Mouse (Mus musculus) thymus, postnatal 0 days (tissue): ENCODE results near the gene Pcp2. TPM values are rescaled to one million over a fixed set of nuclear protein-coding genes. Genes with fewer than 3 reads are reported as not detected.

Experiments
- DNase-seq: peaks from one replicate; pipeline ENCODE4 v3.0.0-alpha.2; 2015; ENCODE audit warnings: low spot score
- polyA plus RNA-seq: library from polyadenylated mRNA; unstranded; fragments of >200 nt; fragmentation: Nextera tagmentation; extraction: Ambion mirVana; gene quantifications from 2 replicates; pipeline ENCODE4 v1.2.1, GENCODE M21; 2015

The Pcp2 gene
- polyA plus RNA-seq: 0.31 and 0.42 TPM in 2 replicates

DNA sequence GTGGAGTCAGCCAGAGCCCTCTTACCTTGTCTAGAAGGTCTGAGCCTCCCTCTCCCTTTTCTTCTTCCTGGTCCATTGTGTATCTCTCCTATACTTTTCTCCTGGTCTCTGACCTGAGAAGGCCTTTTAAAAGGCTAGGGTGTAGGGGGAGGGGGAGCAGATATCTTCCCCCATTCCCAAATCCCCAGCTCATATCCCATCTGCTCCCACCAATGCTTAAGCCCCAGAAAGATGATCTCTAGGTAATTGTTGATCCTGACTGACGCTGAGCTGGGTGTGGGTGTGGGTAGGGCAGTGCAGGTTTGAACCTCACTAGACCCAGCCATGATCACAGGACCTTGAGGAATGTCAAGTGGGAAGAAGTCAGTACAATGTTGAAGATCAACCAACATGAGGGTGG, at the start of gene Pcp2:
Gene Pcp2, minus strand, starts transcription at position 101 of the 400 bp plus-strand sequence.
- no peak for DNase-seq

DNA sequence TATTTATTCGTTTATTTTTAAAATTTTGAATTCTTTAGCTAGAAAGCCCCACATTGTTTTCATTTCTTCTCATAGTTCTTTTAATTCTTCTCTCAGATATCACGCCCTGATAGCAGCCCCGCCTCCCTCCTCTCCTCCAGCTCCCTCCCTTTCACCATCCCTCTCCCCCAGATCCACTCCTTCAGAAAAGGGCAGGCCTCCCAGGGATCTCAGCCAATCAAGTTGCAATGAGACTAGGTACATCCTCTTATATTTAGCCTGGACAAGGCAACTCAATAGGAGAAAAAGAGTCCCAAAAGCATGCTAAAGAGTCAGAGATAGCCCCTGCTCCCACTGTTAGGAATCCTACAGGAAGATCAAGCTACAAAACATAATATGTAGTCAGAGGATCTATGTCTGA, 49.3 kb upstream of the Pcp2 start:
- DNase-seq: no peak

DNA sequence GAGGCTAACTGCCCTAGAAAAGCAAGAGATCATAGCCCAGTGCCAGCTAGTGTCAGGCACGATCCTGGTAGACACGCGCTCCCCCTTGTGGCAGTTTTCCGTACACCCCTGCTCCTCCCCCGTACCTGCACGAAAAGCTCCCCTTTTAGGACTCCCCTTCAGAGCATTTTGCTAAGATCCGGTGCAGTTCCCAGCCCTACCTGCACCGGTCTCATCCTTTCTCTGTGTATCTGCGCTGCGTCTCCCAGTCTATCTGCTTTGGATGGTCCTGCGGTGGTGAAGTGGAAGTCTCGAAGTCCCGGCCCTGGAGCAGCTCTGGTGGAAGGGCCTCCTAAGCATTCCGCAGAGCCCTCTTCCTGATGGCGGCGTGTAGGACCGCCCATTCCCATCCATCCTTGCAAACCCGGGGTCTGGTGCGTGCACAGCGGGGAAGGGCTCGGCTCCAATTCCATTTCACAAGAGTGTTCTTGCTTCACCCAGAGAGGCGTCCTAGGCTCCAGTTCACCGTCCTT, 46.7 kb upstream of the Pcp2 start, which contains the start of gene Fcor:
Gene Fcor, minus strand, starts transcription at position 383 of the 512 bp plus-strand sequence.
- DNase-seq: peak; percentile 88

DNA sequence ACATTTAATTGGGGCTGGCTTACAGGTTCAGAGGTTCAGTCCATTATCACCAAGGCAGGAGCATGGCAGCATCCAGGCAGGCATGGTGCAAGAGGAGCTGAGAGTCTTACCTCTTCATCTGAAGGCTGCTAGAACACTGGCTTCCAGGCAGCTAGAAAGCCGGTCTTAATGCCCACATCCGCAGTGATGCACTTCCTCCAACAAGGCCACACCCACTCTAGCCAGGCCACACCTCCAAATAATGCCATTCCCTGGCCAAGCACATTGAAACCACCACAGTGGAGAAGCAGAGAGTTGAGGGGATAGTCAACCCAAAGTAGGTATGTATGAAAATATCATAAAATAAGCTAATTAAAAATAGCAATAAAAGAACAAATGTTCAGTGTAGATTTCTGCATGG, 45.0 kb upstream of the Pcp2 start:
- DNase-seq: no peak

DNA sequence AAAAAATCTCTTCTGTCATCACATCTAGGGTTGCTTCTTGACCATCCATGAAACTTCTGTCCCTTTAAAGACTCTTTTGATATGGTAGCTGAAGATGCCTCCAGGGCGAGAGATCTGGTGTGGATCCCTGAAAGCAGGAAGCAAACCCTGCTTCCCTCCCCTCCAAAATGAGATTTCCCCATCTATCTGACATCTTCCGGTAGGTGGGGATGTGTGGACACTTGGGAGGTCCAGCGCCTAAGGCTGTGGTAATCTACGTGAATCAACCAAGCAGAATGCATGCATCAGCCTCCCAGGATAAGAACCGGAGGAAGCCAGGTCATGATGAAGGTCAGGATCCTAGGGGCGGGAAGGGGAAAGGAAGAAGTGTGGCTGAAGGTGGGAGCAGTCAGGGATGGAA, 40.2 kb upstream of the Pcp2 start, which contains the start of gene Mcemp1:
Gene Mcemp1, plus strand, starts transcription at position 248 of the 400 bp plus-strand sequence.
- DNase-seq: no peak

GRCm38 (mm10) chr8:3664405-3664804, 39.1 kb upstream of the Pcp2 start:
- DNase-seq: no peak

GRCm38 (mm10) chr8:3660889-3661288, 35.5 kb upstream of the Pcp2 start:
- no peak for DNase-seq

- no peak for DNase-seq
Measured at GRCm38 (mm10) chr8:3656725-3657381, 31.5 kb upstream of the Pcp2 start.

DNA sequence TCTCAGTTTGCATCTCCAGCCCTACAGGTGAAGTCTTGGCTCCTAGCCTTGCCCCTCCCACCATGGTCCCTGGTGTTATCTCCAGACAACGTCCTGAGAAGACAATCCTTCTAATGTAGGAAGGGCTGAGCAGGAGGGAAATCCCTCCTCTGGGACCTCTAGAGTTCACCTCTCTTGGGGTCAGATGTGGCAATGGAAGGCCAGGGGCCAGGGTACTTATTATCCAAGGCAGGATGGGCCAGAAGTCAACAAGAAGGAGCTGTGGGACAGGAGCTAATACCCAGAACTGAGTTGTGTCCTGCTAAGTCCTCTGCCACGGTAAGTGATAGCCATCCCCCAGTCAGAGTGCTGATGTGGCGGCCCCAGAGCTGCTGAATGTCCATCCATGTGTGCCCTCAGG, 30.2 kb upstream of the Pcp2 start, which contains the start of gene Retn:
Gene Retn, plus strand, starts transcription at position 245 of the 400 bp plus-strand sequence.
- DNase-seq: no peak

DNA sequence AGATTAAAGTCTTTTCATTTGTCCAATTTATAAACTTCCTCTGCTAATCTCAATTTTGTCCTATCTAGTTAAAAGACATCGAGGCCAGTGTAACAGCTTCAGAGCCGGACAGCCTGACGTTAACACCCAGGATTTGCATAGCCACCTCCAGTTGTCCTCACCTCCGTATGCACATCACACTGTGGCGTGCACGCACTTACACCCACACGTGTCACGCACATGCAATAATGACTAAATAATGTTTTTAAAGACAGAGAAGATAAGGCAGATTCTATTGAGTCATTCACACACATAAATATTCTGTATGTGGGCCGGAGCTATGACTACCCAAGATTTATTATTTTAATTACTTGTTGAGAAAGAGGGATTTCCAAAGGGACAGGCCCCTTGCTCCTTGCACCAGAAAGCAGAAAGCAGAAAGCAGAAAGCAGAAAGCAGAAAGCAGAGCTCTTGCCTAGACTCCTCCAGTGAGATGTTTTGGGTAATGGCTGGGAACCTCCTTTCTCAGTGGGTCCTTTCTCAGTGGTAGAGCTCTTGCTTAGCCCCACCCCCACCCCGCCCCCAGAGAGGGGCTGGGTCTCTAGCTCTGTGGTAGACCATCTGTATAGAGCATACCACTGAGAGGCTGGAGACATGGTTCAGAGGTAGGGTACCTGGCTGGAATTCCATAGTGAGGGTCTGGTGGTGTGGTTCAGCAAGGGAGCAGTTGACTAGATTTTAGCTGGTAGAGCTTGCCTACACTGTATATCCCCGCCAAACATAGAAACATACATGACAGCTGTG, 29.6 kb upstream of the Pcp2 start:
- DNase-seq: no peak

GRCm38 (mm10) chr8:3652845-3653244, 27.5 kb upstream of the Pcp2 start:
- no peak for DNase-seq

DNA sequence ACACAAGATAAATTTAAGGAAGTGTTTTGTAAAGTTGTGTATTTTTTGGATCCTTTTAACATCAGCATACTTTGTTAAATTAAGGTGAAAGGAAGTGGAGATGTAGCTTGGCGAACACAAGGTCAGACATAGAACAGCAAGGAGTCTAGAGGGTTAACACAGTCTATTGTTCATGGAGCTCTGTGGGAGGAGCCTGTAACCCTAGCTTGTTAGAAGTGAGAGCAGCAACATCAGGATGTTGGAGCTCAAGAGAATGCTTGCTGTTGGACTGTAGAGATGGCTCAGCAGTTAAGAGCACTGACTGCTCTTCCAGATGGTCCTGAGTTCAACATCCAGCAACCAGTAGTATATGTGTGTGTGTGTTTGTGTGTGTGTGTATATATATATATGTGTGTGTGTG, 23.6 kb upstream of the Pcp2 start:
- DNase-seq: peak; percentile 10

GRCm38 (mm10) chr8:3648268-3648667, 22.9 kb upstream of the Pcp2 start:
- no peak for DNase-seq

DNA sequence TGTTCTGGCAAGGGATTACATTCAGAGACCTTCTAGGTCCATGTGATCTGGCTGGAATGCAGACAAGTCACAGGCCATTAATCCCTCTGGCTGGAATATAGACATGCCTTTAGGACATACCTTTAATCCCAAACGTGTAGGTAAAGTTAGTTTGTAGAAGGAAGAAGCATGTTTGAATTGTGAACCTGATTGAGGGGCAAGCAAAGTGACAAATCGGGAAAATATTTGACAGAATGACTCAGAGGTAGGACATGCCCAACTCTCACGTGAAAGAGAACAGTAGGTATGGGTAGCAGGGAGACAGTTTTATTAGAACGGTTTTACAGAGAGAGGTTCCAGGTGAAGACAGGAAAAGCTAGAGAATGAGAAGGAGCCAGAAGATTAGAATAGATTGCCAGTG, 22.2 kb upstream of the Pcp2 start:
- DNase-seq: no peak

- no peak for DNase-seq
Measured at GRCm38 (mm10) chr8:3646824-3647531, 21.6 kb upstream of the Pcp2 start.

GRCm38 (mm10) chr8:3645804-3646203, 20.5 kb upstream of the Pcp2 start:
- peak; percentile 52 for DNase-seq

- peak; percentile 22 for DNase-seq
Measured at GRCm38 (mm10) chr8:3631478-3631875, 6.1 kb upstream of the Pcp2 start.

GRCm38 (mm10) chr8:3630647-3631477, 5.5 kb upstream of the Pcp2 start, which contains the start of gene Stxbp2:
Gene Stxbp2 (plus strand): TSS chr8:3630955.
- DNase-seq: peak; percentile 87

DNA sequence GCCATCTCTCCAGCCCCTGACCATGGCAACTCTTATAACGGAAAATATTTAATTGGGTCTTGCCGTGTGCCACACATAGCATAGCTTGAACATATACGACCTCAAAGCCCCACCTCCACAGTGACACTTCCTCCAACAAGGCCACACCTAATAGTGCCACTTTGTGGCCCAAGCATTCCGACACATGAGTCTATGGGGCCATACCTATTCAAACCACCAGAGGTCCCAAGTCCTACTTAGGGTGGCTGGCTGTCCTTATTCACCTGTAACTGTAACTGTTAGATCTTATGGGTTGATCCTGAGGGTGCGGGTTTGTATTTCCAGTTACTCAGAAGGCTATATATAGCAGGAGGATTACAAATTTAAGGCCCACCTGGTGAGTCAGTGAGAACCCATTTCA, 2.7 kb upstream of the Pcp2 start:
- peak; percentile 55 for DNase-seq

DNA sequence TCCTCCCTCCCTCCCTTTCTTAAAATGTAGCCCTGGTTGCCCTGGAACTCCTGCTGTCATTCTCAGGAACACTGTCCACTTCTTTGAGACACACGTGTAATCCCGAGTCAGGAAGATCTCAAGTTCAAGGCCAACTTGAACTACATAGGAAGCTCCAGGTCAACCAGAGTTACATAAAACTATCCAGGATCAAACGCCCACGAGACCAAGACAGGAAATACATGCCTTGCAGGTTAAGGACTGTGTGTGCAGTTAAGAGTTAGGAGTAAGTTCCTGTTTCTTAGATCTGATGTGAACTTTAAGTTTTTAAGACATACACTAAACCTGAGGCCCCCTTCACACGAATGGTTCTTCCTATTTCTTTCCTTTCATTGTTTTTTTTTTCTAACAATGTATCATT, 1.6 kb upstream of the Pcp2 start:
- no peak for DNase-seq

GRCm38 (mm10) chr8:3622119-3622518, 3.2 kb downstream of the Pcp2 start:
- no peak for DNase-seq
